Mouse (Mus musculus): Measurements from ENCODE around the gene Nlrp6. TPM values are rescaled to one million over a fixed set of nuclear protein-coding genes. Genes with fewer than 3 reads are reported as not detected.

The Nlrp6 gene
- polyA plus RNA-seq, 1 experiment from 2014 or later, result not detected

DNA sequence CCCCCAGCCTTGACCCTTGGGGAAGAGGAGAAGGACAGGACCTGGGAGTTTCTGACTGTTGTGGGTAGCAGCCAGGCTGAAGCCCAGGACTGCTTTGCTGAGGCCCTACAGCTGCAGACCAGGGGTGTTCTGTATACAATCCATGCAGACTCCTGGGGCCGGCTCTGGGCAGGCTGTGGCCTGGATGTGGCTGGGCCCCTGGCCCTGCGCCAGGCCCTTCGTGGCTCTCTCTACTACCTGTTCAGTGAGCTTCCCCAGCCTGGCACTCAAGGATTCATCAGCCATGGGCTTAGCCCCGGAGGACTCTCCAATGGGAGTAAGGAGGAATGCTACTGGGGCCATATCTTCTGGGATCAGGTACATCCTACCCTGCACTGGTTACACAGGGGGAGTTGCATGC lies 22.7 kb downstream of the Nlrp6 start:
- no peak overlapping the region for H3K4me3 ChIP-seq (ENCODE audit: control insufficient read depth in 1 of 2, insufficient read depth in 1 of 2, low read depth in 1 of 2, low read length in 2 of 2)
- WGBS, result 75% methylated on average over 4 of the region's 4 CpGs
- no peak overlapping the region for H3K4me2 ChIP-seq (ENCODE audit: low read length)
- H3K4me1 ChIP-seq (ENCODE audit: control insufficient read depth in 2 of 2, insufficient read depth in 2 of 2, low read length in 2 of 2), result peaks cover 19 to 25% of the 10 kb centered on the region in 2 experiments
- H3K9ac ChIP-seq (ENCODE audit: low read length), result no peak overlapping the region
- ATAC-seq (ENCODE audit: insufficient number of reproducible peaks, insufficient read depth, low FRiP score, low read depth), result no peak
- no peaks in the 10 kb centered on the region for H3K9me3 ChIP-seq (ENCODE audit: control insufficient read depth, low read length)
- H3K36me3 ChIP-seq (ENCODE audit: control insufficient read depth, insufficient read depth, low read length), result peaks cover 36% of the 10 kb centered on the region
- H3K27ac ChIP-seq (replicated peaks in 1 of 2; ENCODE audit: control insufficient read depth in 1 of 2, insufficient read depth in 1 of 2, low read depth in 2 of 2, low read length in 2 of 2), result no peak overlapping the region
- H3K27me3 ChIP-seq (ENCODE audit: control insufficient read depth, insufficient read depth, low read length), result no peaks in the 10 kb centered on the region

DNA sequence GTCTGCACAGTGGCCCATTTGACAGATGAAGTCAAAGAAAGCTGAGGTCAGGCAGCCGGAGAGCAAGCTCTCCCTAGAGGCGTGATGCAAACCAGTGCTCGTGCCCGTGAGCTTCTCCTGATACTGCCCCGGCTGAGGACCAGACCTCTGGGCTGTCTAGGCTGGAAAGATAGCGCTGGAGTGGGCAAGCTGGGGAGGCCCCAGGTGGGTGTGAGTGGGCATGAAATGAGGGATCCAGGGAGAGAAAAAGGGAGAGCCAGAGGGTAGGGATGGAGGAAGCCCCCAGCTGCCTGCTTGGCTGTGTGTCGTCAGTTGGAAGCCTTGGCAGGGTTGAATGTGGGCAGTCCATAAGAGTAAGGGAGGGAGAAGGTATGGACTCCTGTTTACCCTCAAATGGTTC lies 23.5 kb downstream of the Nlrp6 start:
- Histone ChIP-seq H3K9me3 (ENCODE audit: control insufficient read depth, low read length) (no peaks in the 10 kb centered on the region), H3K27ac (replicated peaks in 1 of 2; ENCODE audit: control insufficient read depth in 1 of 2, insufficient read depth in 1 of 2, low read depth in 2 of 2, low read length in 2 of 2) (no peak overlapping the region), H3K27me3 (ENCODE audit: control insufficient read depth, insufficient read depth, low read length) (no peaks in the 10 kb centered on the region), H3K4me1 (ENCODE audit: control insufficient read depth in 2 of 2, insufficient read depth in 2 of 2, low read length in 2 of 2) (peaks cover 20 to 29% of the 10 kb centered on the region in 2 experiments), H3K9ac (ENCODE audit: low read length) (no peak overlapping the region), H3K4me3 (ENCODE audit: control insufficient read depth in 1 of 2, insufficient read depth in 1 of 2, low read depth in 1 of 2, low read length in 2 of 2) (no peak overlapping the region), H3K4me2 (ENCODE audit: low read length) (no peak overlapping the region), H3K36me3 (ENCODE audit: control insufficient read depth, insufficient read depth, low read length) (peaks cover 44% of the 10 kb centered on the region)
- WGBS, result 80% methylated on average over 7 of the region's 7 CpGs
- ATAC-seq (ENCODE audit: insufficient number of reproducible peaks, insufficient read depth, low FRiP score, low read depth), result no peak

DNA sequence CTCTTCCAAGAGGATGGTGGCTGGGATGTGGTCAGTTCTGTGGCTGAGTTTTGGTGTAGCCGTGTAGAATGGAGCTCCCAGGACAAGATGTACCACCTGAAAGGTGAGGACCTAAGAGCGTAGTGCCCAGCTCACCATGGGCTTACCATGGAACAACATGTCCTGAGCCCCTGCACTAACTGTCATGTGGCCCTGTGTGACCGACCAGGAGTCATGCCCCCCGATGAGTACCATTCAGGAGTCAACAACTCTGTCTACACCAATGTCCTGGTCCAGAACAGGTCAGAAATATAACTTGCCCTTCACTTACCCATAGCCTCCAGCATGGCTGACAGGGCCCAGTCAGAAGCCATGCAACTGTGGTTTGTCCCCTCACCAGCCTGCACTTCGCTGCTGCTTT lies 24.5 kb downstream of the Nlrp6 start:
- 89% methylated on average over 5 of the region's 5 CpGs for WGBS
- Histone ChIP-seq H3K36me3 (ENCODE audit: control insufficient read depth, insufficient read depth, low read length) (peaks cover 52% of the 10 kb centered on the region), H3K4me3 (ENCODE audit: control insufficient read depth in 1 of 2, insufficient read depth in 1 of 2, low read depth in 1 of 2, low read length in 2 of 2) (no peak overlapping the region), H3K27ac (replicated peaks in 1 of 2; ENCODE audit: control insufficient read depth in 1 of 2, insufficient read depth in 1 of 2, low read depth in 2 of 2, low read length in 2 of 2) (no peak overlapping the region), H3K9ac (ENCODE audit: low read length) (no peak overlapping the region), H3K4me1 (ENCODE audit: control insufficient read depth in 2 of 2, insufficient read depth in 2 of 2, low read length in 2 of 2) (peaks cover 20 to 29% of the 10 kb centered on the region in 2 experiments), H3K9me3 (ENCODE audit: control insufficient read depth, low read length) (no peaks in the 10 kb centered on the region), H3K4me2 (ENCODE audit: low read length) (no peak overlapping the region), H3K27me3 (ENCODE audit: control insufficient read depth, insufficient read depth, low read length) (no peaks in the 10 kb centered on the region)
- ATAC-seq (ENCODE audit: insufficient number of reproducible peaks, insufficient read depth, low FRiP score, low read depth), result no peak

DNA sequence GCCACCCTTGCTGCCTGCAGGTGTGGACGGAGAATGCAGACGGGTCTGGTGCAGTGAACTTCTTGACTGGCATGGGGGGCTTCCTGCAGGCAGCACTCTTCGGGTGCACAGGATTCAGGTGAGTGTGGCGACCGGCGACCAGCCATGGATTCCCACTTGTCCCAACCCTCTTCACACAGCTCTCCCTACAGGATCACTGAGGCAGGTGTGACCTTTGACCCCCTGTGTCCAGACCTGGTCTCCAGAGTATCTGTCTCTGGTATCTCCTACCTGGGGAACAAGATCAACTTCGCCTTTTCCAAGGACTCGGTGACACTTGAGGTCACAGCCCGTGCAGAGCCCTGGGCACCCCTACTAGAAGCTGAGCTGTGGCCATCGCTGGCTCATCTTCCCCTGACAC lies 25.6 kb downstream of the Nlrp6 start:
- H3K4me1 ChIP-seq (ENCODE audit: control insufficient read depth in 2 of 2, insufficient read depth in 2 of 2, low read length in 2 of 2), result peaks cover 28 to 32% of the 10 kb centered on the region in 2 experiments
- 85% methylated on average over 10 of the region's 10 CpGs for WGBS
- no peak for ATAC-seq (ENCODE audit: insufficient number of reproducible peaks, insufficient read depth, low FRiP score, low read depth)
- H3K4me3 ChIP-seq (ENCODE audit: control insufficient read depth in 1 of 2, insufficient read depth in 1 of 2, low read depth in 1 of 2, low read length in 2 of 2), result no peak overlapping the region
- H3K4me2 ChIP-seq (ENCODE audit: low read length), result no peak overlapping the region
- H3K27me3 ChIP-seq (ENCODE audit: control insufficient read depth, insufficient read depth, low read length), result no peaks in the 10 kb centered on the region
- H3K27ac ChIP-seq (replicated peaks in 1 of 2; ENCODE audit: control insufficient read depth in 1 of 2, insufficient read depth in 1 of 2, low read depth in 2 of 2, low read length in 2 of 2), result peak overlapping the region; percentile 26 to 74; a peak in 3 of 4 replicates
- H3K9me3 ChIP-seq (ENCODE audit: control insufficient read depth, low read length), result no peaks in the 10 kb centered on the region
- peaks cover 52% of the 10 kb centered on the region for H3K36me3 ChIP-seq (ENCODE audit: control insufficient read depth, insufficient read depth, low read length)
- H3K9ac ChIP-seq (ENCODE audit: low read length), result no peak overlapping the region

DNA sequence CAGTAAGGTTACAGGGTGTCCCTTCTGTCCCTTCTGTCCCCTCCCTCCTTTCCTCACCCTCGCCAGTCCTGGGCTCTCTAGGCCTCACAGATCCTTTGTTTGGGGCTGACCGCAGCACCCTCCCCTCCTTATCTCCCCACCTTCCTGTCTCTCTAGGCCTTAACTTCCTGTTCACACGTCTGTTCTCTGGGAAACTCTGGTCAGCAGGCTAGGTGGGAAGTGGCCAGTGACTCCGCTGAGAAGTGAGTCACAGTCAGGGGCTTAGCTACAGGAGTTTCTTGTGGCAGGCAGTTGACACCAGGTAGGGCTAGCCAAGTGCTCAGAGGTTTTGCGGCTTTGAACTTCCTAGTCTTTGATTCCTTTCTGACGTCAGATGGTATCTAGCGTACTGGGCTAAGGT lies 26.3 kb downstream of the Nlrp6 start:
- no peak overlapping the region for H3K4me3 ChIP-seq (ENCODE audit: control insufficient read depth in 1 of 2, insufficient read depth in 1 of 2, low read depth in 1 of 2, low read length in 2 of 2)
- H3K9ac ChIP-seq (ENCODE audit: low read length), result peak overlapping the region; percentile 38; the same call in 1 of the 2 replicates
- peaks cover 30 to 37% of the 10 kb centered on the region in 2 experiments for H3K4me1 ChIP-seq (ENCODE audit: control insufficient read depth in 2 of 2, insufficient read depth in 2 of 2, low read length in 2 of 2)
- peaks cover 52% of the 10 kb centered on the region for H3K36me3 ChIP-seq (ENCODE audit: control insufficient read depth, insufficient read depth, low read length)
- no peaks in the 10 kb centered on the region for H3K9me3 ChIP-seq (ENCODE audit: control insufficient read depth, low read length)
- WGBS, result 34% methylated on average over 7 of the region's 7 CpGs
- H3K4me2 ChIP-seq (ENCODE audit: low read length), result no peak overlapping the region
- peak; percentile 43; the same call in 1 of the 2 replicates for ATAC-seq (ENCODE audit: insufficient number of reproducible peaks, insufficient read depth, low FRiP score, low read depth)
- H3K27ac ChIP-seq (replicated peaks in 1 of 2; ENCODE audit: control insufficient read depth in 1 of 2, insufficient read depth in 1 of 2, low read depth in 2 of 2, low read length in 2 of 2), result peak overlapping the region; percentile 74 to 75
- H3K27me3 ChIP-seq (ENCODE audit: control insufficient read depth, insufficient read depth, low read length), result no peaks in the 10 kb centered on the region

DNA sequence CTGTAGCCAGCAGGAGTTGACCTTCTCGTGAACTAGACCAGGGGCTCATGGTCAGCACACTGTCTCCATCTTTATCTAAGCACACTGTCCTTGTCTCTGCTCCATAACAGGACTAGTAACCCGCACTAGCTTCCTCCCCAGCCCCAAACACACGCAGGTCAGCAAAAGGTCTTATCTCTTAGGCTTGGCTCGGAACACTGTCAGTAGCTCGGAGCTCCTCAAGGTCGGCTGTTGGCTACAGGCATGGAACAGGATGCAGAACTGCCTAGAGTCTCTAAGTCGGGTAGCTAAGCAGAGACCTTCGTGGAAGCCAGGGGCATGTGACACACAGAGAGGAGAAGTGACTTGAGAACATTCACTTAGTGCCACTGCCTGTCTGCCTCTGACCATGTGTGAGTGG lies 27.5 kb downstream of the Nlrp6 start:
- H3K27me3 ChIP-seq (ENCODE audit: control insufficient read depth, insufficient read depth, low read length), result no peaks in the 10 kb centered on the region
- H3K9ac ChIP-seq (ENCODE audit: low read length), result no peak overlapping the region
- peak overlapping the region; percentile 53 to 74 for H3K27ac ChIP-seq (replicated peaks in 1 of 2; ENCODE audit: control insufficient read depth in 1 of 2, insufficient read depth in 1 of 2, low read depth in 2 of 2, low read length in 2 of 2)
- H3K4me2 ChIP-seq (ENCODE audit: low read length), result no peak overlapping the region
- H3K9me3 ChIP-seq (ENCODE audit: control insufficient read depth, low read length), result no peaks in the 10 kb centered on the region
- no peak overlapping the region for H3K4me3 ChIP-seq (ENCODE audit: control insufficient read depth in 1 of 2, insufficient read depth in 1 of 2, low read depth in 1 of 2, low read length in 2 of 2)
- H3K36me3 ChIP-seq (ENCODE audit: control insufficient read depth, insufficient read depth, low read length), result peaks cover 59% of the 10 kb centered on the region
- H3K4me1 ChIP-seq (ENCODE audit: control insufficient read depth in 2 of 2, insufficient read depth in 2 of 2, low read length in 2 of 2), result peaks cover 29 to 34% of the 10 kb centered on the region in 2 experiments
- ATAC-seq (ENCODE audit: insufficient number of reproducible peaks, insufficient read depth, low FRiP score, low read depth), result no peak
- WGBS, result 32% methylated on average over 8 of the region's 8 CpGs

DNA sequence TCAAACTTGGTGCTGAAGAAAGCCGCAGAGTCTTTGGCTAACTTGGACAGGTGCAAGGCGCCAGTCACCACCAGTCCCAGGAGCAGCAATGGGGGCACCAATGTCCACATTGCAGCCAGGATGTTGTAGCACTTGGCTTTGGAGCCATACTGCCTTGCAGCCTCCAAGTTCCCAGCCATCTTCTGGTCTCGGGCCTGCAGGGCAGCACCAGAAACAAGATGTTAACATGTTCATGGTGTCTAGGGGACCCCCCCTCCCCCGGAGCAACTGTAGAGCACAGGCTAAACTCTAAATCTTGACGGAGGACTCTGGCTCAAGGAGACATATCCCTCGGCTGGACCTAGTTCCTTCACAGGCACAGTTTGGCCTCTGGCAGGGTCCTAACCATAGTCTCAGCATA lies 28.6 kb downstream of the Nlrp6 start:
- Histone ChIP-seq H3K9ac (ENCODE audit: low read length) (no peak overlapping the region), H3K4me3 (ENCODE audit: control insufficient read depth in 1 of 2, insufficient read depth in 1 of 2, low read depth in 1 of 2, low read length in 2 of 2) (no peak overlapping the region), H3K27me3 (ENCODE audit: control insufficient read depth, insufficient read depth, low read length) (no peaks in the 10 kb centered on the region), H3K4me1 (ENCODE audit: control insufficient read depth in 2 of 2, insufficient read depth in 2 of 2, low read length in 2 of 2) (peaks cover 29 to 38% of the 10 kb centered on the region in 2 experiments), H3K4me2 (ENCODE audit: low read length) (no peak overlapping the region), H3K27ac (replicated peaks in 1 of 2; ENCODE audit: control insufficient read depth in 1 of 2, insufficient read depth in 1 of 2, low read depth in 2 of 2, low read length in 2 of 2) (no peak overlapping the region), H3K9me3 (ENCODE audit: control insufficient read depth, low read length) (no peaks in the 10 kb centered on the region), H3K36me3 (ENCODE audit: control insufficient read depth, insufficient read depth, low read length) (peaks cover 59% of the 10 kb centered on the region)
- WGBS, result 85% methylated on average over 6 of the region's 6 CpGs
- no peak for ATAC-seq (ENCODE audit: insufficient number of reproducible peaks, insufficient read depth, low FRiP score, low read depth)

DNA sequence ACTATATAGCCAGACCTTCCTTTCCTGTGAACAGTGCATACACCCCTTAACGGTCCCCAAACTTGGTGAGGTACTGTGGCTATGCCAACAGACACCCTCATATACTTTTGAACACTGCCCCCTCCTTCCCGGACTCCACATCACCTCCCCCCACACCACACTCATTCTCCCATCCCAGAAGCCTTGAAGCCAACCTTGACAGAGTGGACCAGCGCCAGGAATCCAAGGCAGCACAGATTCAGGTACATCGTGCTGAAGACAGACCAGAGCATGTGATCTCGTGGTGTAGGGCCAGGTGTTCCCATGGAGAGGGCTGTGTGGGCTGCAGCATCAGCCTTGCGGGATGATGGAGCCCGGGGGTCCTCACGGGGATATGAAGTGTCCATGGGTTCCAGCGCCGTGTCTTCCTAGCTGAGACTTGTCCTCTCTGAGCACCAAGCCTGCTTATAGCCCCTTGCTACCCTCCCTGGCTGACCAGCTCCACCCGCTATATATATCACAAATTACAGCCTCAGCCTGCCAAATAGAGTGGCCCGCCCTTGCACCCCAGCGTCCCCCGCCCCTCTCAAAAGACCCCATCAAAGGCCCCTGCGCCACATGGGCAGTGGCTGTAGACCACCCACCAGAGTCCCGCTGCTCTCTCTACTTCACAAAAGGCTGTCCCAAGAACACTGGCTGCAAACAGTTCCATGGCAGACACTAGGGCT lies 29.3 kb downstream of the Nlrp6 start, which contains the start of gene Ifitm5:
TSS of gene Ifitm5 (minus strand) at position 468 of the 707 bp plus-strand sequence.
- Histone ChIP-seq H3K36me3 (ENCODE audit: control insufficient read depth, insufficient read depth, low read length) (peaks cover 55% of the 10 kb centered on the region), H3K27ac (replicated peaks in 1 of 2; ENCODE audit: control insufficient read depth in 1 of 2, insufficient read depth in 1 of 2, low read depth in 2 of 2, low read length in 2 of 2) (peak within 1 kb of the TSS; percentile 39 to 63), H3K4me2 (ENCODE audit: low read length) (no peak within 1 kb of the TSS; the same call in 1 of the 2 replicates), H3K9ac (ENCODE audit: low read length) (no peak within 1 kb of the TSS), H3K4me1 (ENCODE audit: control insufficient read depth in 2 of 2, insufficient read depth in 2 of 2, low read length in 2 of 2) (peaks cover 29 to 43% of the 10 kb centered on the region in 2 experiments), H3K27me3 (ENCODE audit: control insufficient read depth, insufficient read depth, low read length) (no peaks in the 10 kb centered on the region), H3K4me3 (ENCODE audit: control insufficient read depth in 1 of 2, insufficient read depth in 1 of 2, low read depth in 1 of 2, low read length in 2 of 2) (no peak within 1 kb of the TSS), H3K9me3 (ENCODE audit: control insufficient read depth, low read length) (no peaks in the 10 kb centered on the region)
- ATAC-seq (ENCODE audit: insufficient number of reproducible peaks, insufficient read depth, low FRiP score, low read depth), result no peak
- WGBS, result 85% methylated on average over 16 of the region's 16 CpGs

Data from heart, embryonic 14.5 days (tissue).